19 mouse cellular contexts compared by ENCODE assay signal in genomic region chr12:24961821-24962220, GRCm38 (mm10). TPM values are rescaled to one million over a fixed set of nuclear protein-coding genes. Genes with fewer than 3 reads are reported as not detected.
DNase-seq lines count a peak whose midpoint lies in the region; ATAC-seq and TF ChIP-seq lines count a peak whose summit lies in the region.
"Had no signal": no experiment of that assay in that cellular context is flagged by ENCODE, and none has a peak within 500 bp of the region (broad histone marks: within the 10 kb centered on the region; RNA-seq: fewer than 3 reads in every experiment).

No protein-coding gene starts in this region.

- H3K9me3 ChIP-seq in kidney, embryonic 15.5 days (replicated peaks), result no peaks in the 10 kb centered on the region
- no peaks in the 10 kb centered on the region for H3K9me3 ChIP-seq in liver, embryonic 11.5 days (ENCODE audit: control insufficient read depth, low read length)
- H3K9me3 ChIP-seq: embryonic facial prominence, embryonic 13.5 days; forebrain, embryonic 12.5 days had no signal

- no peak overlapping the region for H3K9ac ChIP-seq in kidney, embryonic 15.5 days
- H3K9ac ChIP-seq in liver, embryonic 11.5 days (ENCODE audit: low read depth, low read length), result no peak overlapping the region
- H3K9ac ChIP-seq: embryonic facial prominence, embryonic 13.5 days; forebrain, embryonic 12.5 days; forebrain, postnatal 0 days; heart, embryonic 12.5 days had no signal

- no peak overlapping the region for H3K4me2 ChIP-seq in kidney, embryonic 15.5 days
- no peak overlapping the region for H3K4me2 ChIP-seq in liver, embryonic 11.5 days
- H3K4me2 ChIP-seq: embryonic facial prominence, embryonic 13.5 days; forebrain, embryonic 12.5 days; heart, embryonic 12.5 days had no signal

- TF ChIP-seq CTCF in layer of hippocampus, adult 2 months (conservative IDR thresholded peaks at IDR 0.05), result no peak
- no peak for TF ChIP-seq CTCF in thymus, adult 2 months (IDR thresholded peaks at IDR 0.05; ENCODE audit: borderline replicate concordance, control insufficient read depth, extremely low read depth, insufficient read depth, low read length, poor library complexity)

- DNase-seq in layer of hippocampus, adult 2 months (ENCODE audit: low spot score in 2 of 2), result no peak
- no peak for DNase-seq in layer of hippocampus, adult 9-10 months (ENCODE audit: low spot score)
- DNase-seq in kidney, postnatal 14 days, result peak; percentile 10
- DNase-seq in liver, embryonic 11.5 days (ENCODE audit: low spot score), result no peak
- DNase-seq in thymus, adult 2 months, result no peak
- no peak for DNase-seq in ovary, postnatal 14 days (ENCODE audit: low spot score)
- DNase-seq: adrenal gland, adult 2 months; adrenal gland, postnatal 25 days; cerebellum, adult 18-20 months; cerebellum, adult 9-11 months; cerebellum, postnatal 36 days; forebrain, postnatal 0 days; gastrocnemius, postnatal 14 days had no signal

- H3K27me3 ChIP-seq in kidney, embryonic 15.5 days, result no peaks in the 10 kb centered on the region
- no peaks in the 10 kb centered on the region for H3K27me3 ChIP-seq in liver, embryonic 11.5 days (replicated peaks; ENCODE audit: control insufficient read depth, insufficient read depth, low read length)
- no peaks in the 10 kb centered on the region for H3K27me3 ChIP-seq in thymus, adult 2 months (ENCODE audit: control insufficient read depth, insufficient read depth, low read length)
- H3K27me3 ChIP-seq: CH12.LX; embryonic facial prominence, embryonic 13.5 days; forebrain, embryonic 12.5 days; heart, embryonic 12.5 days; Patski had no signal

- H3K36me3 ChIP-seq in kidney, embryonic 15.5 days, result peaks cover 19% of the 10 kb centered on the region
- H3K36me3 ChIP-seq in liver, embryonic 11.5 days (ENCODE audit: control insufficient read depth, insufficient read depth, low read length), result peaks cover 2% of the 10 kb centered on the region; the same call in 1 of the 2 replicates
- no peaks in the 10 kb centered on the region for H3K36me3 ChIP-seq in thymus, adult 2 months (ENCODE audit: control insufficient read depth, insufficient read depth, low read length)

- peaks cover 20% of the 10 kb centered on the region for H3K4me1 ChIP-seq in kidney, embryonic 15.5 days
- H3K4me1 ChIP-seq in liver, embryonic 11.5 days (replicated peaks; ENCODE audit: control insufficient read depth, insufficient read depth, low read length), result peaks cover 2% of the 10 kb centered on the region; the same call in 1 of the 2 replicates
- no peaks in the 10 kb centered on the region for H3K4me1 ChIP-seq in thymus, adult 2 months (replicated peaks; ENCODE audit: control insufficient read depth, insufficient read depth, low read length)
- H3K4me1 ChIP-seq: embryonic facial prominence, embryonic 13.5 days had no signal

- no peak overlapping the region for H3K4me3 ChIP-seq in layer of hippocampus, adult 2 months
- H3K4me3 ChIP-seq in kidney, embryonic 15.5 days (replicated peaks), result no peak overlapping the region
- no peak overlapping the region for H3K4me3 ChIP-seq in liver, embryonic 11.5 days (ENCODE audit: low read depth, low read length)
- H3K4me3 ChIP-seq in thymus, adult 2 months (ENCODE audit: control insufficient read depth, insufficient read depth, low read length), result no peak overlapping the region
- H3K4me3 ChIP-seq: embryonic facial prominence, embryonic 13.5 days; forebrain, embryonic 12.5 days; heart, embryonic 12.5 days had no signal

- ATAC-seq in kidney, embryonic 15.5 days (replicated peaks; ENCODE audit: low FRiP score), result no peak
- no peak for ATAC-seq in liver, embryonic 11.5 days (replicated peaks; ENCODE audit: low FRiP score)
- ATAC-seq: forebrain, postnatal 0 days; Patski had no signal

- H3K27ac ChIP-seq in layer of hippocampus, adult 2 months, result peak overlapping the region; percentile 18; the same call in 1 of the 2 replicates
- H3K27ac ChIP-seq in kidney, embryonic 15.5 days, result peak overlapping the region; percentile 77
- no peak overlapping the region for H3K27ac ChIP-seq in liver, embryonic 11.5 days (ENCODE audit: low read depth, low read length)
- H3K27ac ChIP-seq in thymus, adult 2 months (ENCODE audit: control insufficient read depth, insufficient read depth, low read length), result no peak overlapping the region
- H3K27ac ChIP-seq: embryonic facial prominence, embryonic 13.5 days; forebrain, embryonic 12.5 days had no signal

- WGBS in kidney, embryonic 15.5 days, result 85% methylated on average over 7 of the region's 7 CpGs
- 88% methylated on average over 7 of the region's 7 CpGs for WGBS in liver, embryonic 11.5 days
- 98% methylated on average over 7 of the region's 7 CpGs for WGBS in thymus, adult 2 months

- TF ChIP-seq POLR2A in thymus, adult 2 months (IDR thresholded peaks at IDR 0.05; ENCODE audit: control insufficient read depth, extremely low read depth, insufficient read depth, low read length, poor library complexity), result no peak

RNA-seq across cellular contexts. Expression of gene Kidins220, which starts 12.9 kb away (rescaled TPM):
- 100 to 1,000 TPM; 353 to 363 TPM for total RNA-seq in layer of hippocampus, adult 2 months (2021)
- 28.6 and 31.1 TPM in 2 replicates for polyA plus RNA-seq in kidney, embryonic 15.5 days (2015; fragmentation: Nextera tagmentation; extraction: Ambion mirVana)
- polyA plus RNA-seq in liver, embryonic 11.5 days (2014; fragmentation: Nextera tagmentation; extraction: Ambion mirVana), result 22.8 and 23.7 TPM in 2 replicates
- polyA plus RNA-seq in thymus, adult 2 months (2012; rRNA removed), result 72.1 and 76.2 TPM in 2 replicates

Comparison
In these comparisons a context has a peak if more than half of its experiments do, and no peak if none do; other contexts are left out.
1. H3K27ac ChIP-seq: peak in layer of hippocampus, adult 2 months (single experiment) and kidney, embryonic 15.5 days (single experiment); none in liver, embryonic 11.5 days (single experiment) and thymus, adult 2 months (single experiment).